Mouse (Mus musculus) urinary bladder, adult 18-20 months (tissue): ENCODE results near the gene Rnf187.

ENCODE experiments used
- DNase-seq, 2 experiments: peaks; one replicate each; pipeline ENCODE4 v3.0.0; 2022; ENCODE audit warnings: low spot score in 2 of 2, mixed read lengths in 2 of 2

Gene Rnf187

DNA sequence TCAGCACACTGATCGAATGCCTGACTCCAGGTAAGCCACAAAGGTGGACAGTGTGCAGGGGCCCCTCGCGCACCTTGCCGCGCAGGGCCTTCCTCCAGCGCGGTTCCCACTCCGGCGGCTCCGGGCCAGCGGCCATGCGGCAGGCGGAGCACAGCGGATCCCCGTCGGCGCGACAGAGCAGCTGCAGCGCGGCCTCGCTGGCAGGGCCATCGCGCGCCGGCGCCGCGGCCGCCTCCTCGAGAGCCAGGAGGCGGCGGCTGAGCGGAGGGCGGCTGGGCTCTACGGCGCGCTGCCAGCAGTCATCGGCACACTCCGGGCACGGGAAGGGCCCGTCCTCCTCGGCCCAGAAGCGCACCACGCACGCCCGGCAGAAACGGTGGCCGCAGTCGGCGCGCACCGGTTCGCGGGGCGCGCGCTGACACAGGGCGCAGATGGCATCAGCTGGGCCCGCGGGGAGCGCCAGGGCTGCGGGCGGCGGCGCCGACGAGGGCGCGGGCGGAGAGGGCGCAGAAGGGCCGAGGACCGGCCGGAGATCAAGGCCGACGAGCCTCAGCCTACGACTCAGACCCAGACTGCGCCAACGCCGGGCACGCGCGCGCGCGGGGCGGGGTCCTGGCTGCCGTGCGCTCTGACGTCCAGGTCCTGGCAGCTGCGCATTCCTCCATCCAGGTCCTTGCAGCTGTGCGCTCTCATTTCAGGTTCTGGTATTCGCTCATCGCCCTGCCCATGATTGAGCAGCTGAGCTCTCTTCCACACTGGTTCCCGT lies at the start of gene Rnf187:
Gene Rnf187 (minus strand): TSS at position 595 of the 766 bp plus-strand sequence.
- DNase-seq = peak; percentile 86 to 89

DNA sequence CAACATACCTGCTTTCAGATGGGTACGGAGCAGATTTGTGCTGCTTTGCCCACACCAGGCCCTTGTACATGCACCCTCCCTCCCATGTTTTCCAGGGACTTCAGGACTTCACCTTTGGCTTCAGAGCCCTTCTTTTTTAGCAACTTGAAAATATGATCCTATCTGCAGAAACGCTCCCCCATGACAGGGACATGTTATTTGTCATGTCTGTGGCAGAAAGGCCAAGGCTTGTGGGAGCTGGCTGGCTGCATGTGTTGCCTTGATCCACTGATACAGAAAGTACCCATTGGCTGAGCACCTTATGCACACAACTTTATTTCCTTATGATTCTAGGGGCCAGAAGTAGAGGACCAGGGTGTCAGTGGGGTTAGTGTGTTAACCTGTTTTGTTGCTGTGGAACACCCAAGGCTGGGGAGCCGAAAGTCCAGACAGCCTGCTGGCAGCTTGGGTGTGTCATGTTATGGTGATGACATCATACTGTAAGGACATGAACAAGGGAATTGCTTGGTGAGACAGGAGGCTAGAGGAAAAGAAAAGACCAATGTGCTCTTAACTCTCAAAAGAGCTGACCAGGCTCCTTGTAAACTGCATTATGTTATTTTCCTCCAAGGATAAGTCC lies 46.7 kb upstream of the Rnf187 start:
- DNase-seq = no peak

DNA sequence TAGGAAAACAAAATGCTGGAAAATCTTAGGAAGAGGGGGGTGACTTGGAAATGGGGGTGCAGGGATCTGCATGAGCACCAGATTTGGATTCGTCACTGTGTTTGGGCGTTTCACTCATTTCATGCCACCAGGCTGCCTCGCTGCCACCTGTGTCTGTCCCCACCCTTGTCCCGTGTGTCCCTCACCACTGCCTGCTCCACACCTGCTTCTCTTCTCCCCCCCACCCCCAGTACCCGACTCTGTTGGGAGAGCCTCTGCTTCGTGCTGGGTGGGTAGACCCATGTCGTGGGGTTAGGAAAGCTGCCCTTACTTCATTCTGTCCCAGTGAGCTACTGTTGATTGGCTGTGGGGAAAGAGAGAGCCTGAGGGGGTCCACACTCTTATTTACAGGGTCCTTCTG lies 45.9 kb upstream of the Rnf187 start:
- DNase-seq = no peak

- DNase-seq = no peak
Measured at GRCm38 (mm10) chr11:58983691-58984341, 45.1 kb upstream of the Rnf187 start.

- DNase-seq = no peak
Measured at GRCm38 (mm10) chr11:58982471-58983097, 43.9 kb upstream of the Rnf187 start.

- peak in 1 of 2 experiments; percentile 34 for DNase-seq
Measured at GRCm38 (mm10) chr11:58981541-58982447, 43.1 kb upstream of the Rnf187 start.

DNA sequence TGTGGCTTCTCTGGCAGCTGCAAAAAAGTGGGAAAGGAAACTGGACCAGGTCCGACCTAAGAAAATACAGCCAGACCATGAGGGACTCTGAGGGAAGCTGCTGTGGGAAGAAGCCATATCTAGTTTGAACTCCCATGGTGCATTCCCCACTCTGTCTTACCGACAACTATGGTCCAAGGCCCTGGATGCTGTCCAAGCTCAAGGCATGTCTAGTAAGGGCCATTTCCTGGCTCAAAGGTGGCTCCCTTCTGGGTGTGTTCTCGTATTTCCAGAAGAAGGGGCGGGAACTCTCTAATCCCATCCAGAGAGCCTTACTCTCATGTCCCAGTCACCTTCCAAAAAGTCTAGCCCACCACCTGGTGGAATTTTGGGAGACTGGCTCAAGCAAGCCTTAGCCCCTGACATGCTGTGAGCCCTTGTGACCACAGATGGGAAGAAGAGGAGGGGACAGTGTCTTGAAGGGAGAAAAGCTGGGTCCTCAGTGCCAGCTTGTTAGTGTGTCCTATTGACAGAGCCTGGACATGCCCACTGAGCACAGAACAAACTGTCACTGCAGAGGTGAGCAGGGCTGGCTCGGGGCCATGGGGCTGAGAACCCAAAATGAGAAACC lies 41.8 kb upstream of the Rnf187 start:
- no peak for DNase-seq

- DNase-seq = peak; percentile 32 to 73
Measured at GRCm38 (mm10) chr11:58979661-58980060, 40.9 kb upstream of the Rnf187 start.

- no peak for DNase-seq
Measured at GRCm38 (mm10) chr11:58979183-58979582, 40.5 kb upstream of the Rnf187 start.

GRCm38 (mm10) chr11:58978706-58979030 lies 40.0 kb upstream of the Rnf187 start:
- DNase-seq = no peak

GRCm38 (mm10) chr11:58978027-58978705 lies 39.5 kb upstream of the Rnf187 start, which contains the start of gene Trim11:
Gene Trim11 (plus strand): TSS chr11:58978093.
- DNase-seq = peak; percentile 33 to 61

DNA sequence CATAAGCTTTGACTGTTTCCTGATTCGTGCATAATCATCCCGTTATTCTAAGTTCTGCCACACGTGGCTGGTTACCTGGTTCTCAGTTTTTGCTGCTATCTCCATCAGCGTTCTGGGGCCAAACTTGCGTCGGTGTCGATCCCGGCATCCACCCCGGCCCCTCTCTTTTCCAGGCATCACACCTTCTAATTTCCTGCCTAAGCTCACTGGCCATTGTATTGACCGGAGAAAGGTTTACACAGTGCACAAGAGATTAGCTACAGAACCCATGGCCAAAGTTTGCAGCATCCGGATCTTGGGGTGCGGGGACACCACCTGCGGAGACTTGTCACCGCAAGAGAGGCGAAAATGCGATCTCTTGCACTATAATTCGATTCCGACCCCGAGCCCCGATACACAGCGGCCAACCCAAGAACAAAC lies 38.9 kb upstream of the Rnf187 start:
- DNase-seq = peak in 1 of 2 experiments; percentile 39

- no peak for DNase-seq
Measured at GRCm38 (mm10) chr11:58977150-58977549, 38.4 kb upstream of the Rnf187 start.

DNA sequence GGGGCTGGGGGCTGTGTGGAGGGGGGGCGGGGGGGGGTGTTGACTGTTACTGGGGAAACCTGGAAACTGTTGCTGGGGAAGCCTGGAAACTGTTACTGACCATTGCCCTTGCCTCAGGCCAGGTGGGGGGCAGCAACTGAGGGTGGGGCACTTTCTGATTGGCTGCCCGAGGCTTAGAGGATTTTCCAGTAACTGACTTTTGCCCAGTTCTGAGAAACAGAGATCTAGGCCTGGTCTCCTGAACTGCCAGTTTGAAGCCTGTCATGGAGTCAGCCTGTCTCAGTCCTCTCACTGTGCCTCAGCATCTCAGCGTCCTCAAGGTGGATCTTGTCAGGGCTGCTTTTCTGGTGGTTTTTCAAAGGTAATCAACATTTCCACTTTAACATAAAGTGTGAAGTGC lies 35.7 kb upstream of the Rnf187 start:
- DNase-seq = no peak

DNA sequence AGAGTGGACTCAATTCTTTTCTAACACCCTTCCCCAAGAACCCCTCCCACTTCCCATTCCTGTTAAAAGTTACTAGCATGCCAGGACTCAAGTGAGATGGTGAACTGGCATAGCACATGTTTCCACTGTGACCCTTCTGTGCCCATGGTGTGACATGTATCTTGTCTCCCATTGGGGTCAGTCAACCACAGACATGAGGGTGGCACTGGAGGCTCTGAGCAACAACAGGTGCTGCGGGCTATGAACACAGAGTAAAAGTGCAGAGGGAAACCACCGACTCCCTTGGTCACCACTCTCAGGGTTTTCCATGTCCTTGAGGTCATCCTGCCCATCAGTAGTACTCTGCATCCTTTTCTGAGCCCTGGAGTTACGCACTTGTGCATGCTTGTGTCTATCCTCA lies 33.1 kb upstream of the Rnf187 start:
- no peak for DNase-seq

- no peak for DNase-seq
Measured at GRCm38 (mm10) chr11:58970831-58971530, 32.3 kb upstream of the Rnf187 start.

DNA sequence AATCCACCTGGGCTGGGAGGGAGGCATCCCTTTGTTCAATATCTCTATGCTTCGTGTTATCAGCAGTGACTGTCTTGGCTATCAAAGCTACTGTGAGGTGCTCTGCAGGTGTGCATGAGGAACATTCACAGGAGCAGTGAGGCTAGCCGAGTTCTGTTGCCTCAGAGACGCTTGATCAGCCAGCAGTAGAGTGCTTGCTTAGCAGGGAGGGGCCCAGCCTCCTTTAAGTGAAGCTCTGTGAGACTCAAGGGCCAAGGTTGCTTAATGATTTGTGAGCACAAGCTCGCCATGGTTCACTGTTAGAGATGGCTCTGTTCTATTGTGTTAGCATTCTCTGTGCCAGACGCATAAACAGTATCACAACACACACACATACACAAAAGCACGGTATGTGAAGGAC lies 30.9 kb upstream of the Rnf187 start:
- no peak for DNase-seq

DNA sequence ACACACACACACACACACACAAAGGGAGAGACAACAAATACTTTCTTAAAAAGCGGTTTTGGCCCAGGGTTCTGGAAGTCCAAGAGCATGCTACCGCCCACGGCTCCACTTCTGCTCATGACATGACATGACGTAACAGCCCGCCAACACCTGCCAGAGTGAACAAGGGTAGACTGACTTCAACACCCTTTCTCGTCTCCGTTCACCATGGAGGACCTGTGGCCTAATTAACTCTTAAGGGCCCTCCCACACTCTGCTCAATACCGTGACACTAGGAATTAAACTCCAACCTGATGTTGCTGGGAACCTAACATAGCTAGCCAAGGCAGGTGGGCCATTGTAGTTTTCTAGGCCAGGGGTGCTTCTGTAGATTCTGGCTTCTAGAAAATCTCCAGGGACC lies 30.3 kb upstream of the Rnf187 start:
- no peak for DNase-seq

- DNase-seq = no peak
Measured at GRCm38 (mm10) chr11:58968551-58968950, 29.8 kb upstream of the Rnf187 start.

DNA sequence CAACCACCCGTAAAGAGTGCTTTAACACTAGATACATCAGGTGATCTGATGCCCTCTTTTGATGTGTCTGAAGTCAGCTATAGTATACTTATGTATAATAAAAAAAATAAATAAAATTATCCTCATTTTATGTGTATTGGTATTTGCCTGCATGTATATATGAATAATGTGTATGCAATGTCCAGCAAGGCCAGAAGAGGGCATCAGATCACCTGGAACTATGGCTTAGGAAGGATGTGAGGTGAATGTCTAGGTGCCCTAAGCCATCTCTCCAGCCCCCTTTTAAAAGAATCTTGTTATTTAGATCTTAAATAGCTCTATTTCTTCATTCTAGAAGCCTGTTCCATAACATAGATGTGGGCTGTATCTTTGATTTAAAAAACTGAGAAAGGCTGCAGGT lies 28.6 kb upstream of the Rnf187 start:
- no peak for DNase-seq
